In genomic region chr4:63286034-63286433, GRCm38 (mm10) we compare ENCODE assay signal across 33 mouse cellular contexts. TPM values are rescaled to one million over a fixed set of nuclear protein-coding genes. Genes with fewer than 3 reads are reported as not detected.
DNase-seq lines count a peak whose midpoint lies in the region; ATAC-seq and TF ChIP-seq lines count a peak whose summit lies in the region.
"Had no signal": no experiment of that assay in that cellular context is flagged by ENCODE, and none has a peak within 500 bp of the region (broad histone marks: within the 10 kb centered on the region; RNA-seq: fewer than 3 reads in every experiment).

No protein-coding gene starts in this region.

- DNase-seq in cerebellum, adult 2 months: no peak
- DNase-seq in cerebellum, postnatal 36 days: no peak
- no peak for DNase-seq in layer of hippocampus, adult 2 months (ENCODE audit: low spot score in 2 of 2)
- DNase-seq in layer of hippocampus, postnatal 10 days (ENCODE audit: low spot score in 2 of 2): no peak
- no peak for DNase-seq in lung, postnatal 0 days (ENCODE audit: low spot score)
- no peak for DNase-seq in lung, postnatal 4 days
- no peak for DNase-seq in adrenal gland, adult (ENCODE audit: inconsistent age in 2 of 2, low spot score in 1 of 2)
- no peak for DNase-seq in embryo, embryonic 10.5 days (ENCODE audit: low spot score)
- DNase-seq: adrenal gland, postnatal 10 days; cerebellum, adult 9-10 months; gastrocnemius, postnatal 14 days; heart, adult 11 months; heart, postnatal 10 days; kidney, adult 18-20 months; kidney, postnatal 14 days; lung, adult 2 months; right cerebral cortex, adult 18-20 months; right cerebral cortex, postnatal 4 days; thymus, adult 18-20 months; thymus, postnatal 4 days had no signal

- H3K27me3 ChIP-seq in cerebellum, adult 2 months (ENCODE audit: control insufficient read depth, insufficient read depth, low read length): no peaks in the 10 kb centered on the region
- H3K27me3 ChIP-seq in lung, postnatal 0 days (replicated peaks; ENCODE audit: insufficient read depth, low read length): no peaks in the 10 kb centered on the region
- H3K27me3 ChIP-seq: Patski had no signal

- no peaks in the 10 kb centered on the region for H3K36me3 ChIP-seq in lung, postnatal 0 days (ENCODE audit: insufficient read depth, low read length)
- H3K36me3 ChIP-seq: G1E had no signal

- no peak for TF ChIP-seq POLR2A in cerebellum, adult 2 months (IDR thresholded peaks at IDR 0.05; ENCODE audit: borderline replicate concordance, insufficient read depth, low read length)

- TF ChIP-seq EP300 in lung, postnatal 0 days (IDR thresholded peaks at IDR 0.05): no peak

- H3K4me2 ChIP-seq in lung, postnatal 0 days (replicated peaks; ENCODE audit: low read depth, low read length): no peak overlapping the region
- H3K4me2 ChIP-seq: heart, embryonic 12.5 days had no signal

- H3K4me3 ChIP-seq in cerebellum, adult 2 months (replicated peaks; ENCODE audit: insufficient read depth, low read depth, low read length): no peak overlapping the region
- no peak overlapping the region for H3K4me3 ChIP-seq in layer of hippocampus, adult 2 months
- H3K4me3 ChIP-seq in lung, postnatal 0 days (ENCODE audit: low read depth, low read length): no peak overlapping the region
- H3K4me3 ChIP-seq: embryonic facial prominence, embryonic 10.5 days; heart, embryonic 12.5 days had no signal

- no peaks in the 10 kb centered on the region for H3K9me3 ChIP-seq in lung, postnatal 0 days (ENCODE audit: low read length)
- H3K9me3 ChIP-seq: embryonic facial prominence, embryonic 10.5 days; heart, embryonic 12.5 days had no signal

- H3K27ac ChIP-seq in cerebellum, adult 2 months (ENCODE audit: insufficient read depth, low read length): no peak overlapping the region
- no peak overlapping the region for H3K27ac ChIP-seq in layer of hippocampus, adult 2 months
- H3K27ac ChIP-seq in lung, postnatal 0 days (ENCODE audit: low read length): no peak overlapping the region
- H3K27ac ChIP-seq: embryonic facial prominence, embryonic 10.5 days; macrophage had no signal

- 95% methylated on average over 4 of the region's 4 CpGs for WGBS in cerebellum, adult 2 months
- 82% methylated on average over 4 of the region's 4 CpGs for WGBS in lung, postnatal 0 days

- H3K9ac ChIP-seq in lung, postnatal 0 days (replicated peaks; ENCODE audit: low read depth): no peak overlapping the region
- H3K9ac ChIP-seq: heart, embryonic 12.5 days had no signal

- ATAC-seq in lung, postnatal 0 days: no peak
- ATAC-seq: activated CD4-positive, CD25-positive, alpha-beta regulatory T cell, adult 4 months; forebrain, embryonic 16.5 days; midbrain, embryonic 16.5 days; Patski had no signal

- H3K4me1 ChIP-seq in cerebellum, adult 2 months (ENCODE audit: control insufficient read depth, insufficient read depth, low read length): peaks cover 14% of the 10 kb centered on the region
- H3K4me1 ChIP-seq in lung, postnatal 0 days (ENCODE audit: insufficient read depth, low read depth, low read length): no peaks in the 10 kb centered on the region

- TF ChIP-seq CTCF in cerebellum, adult 2 months (IDR thresholded peaks at IDR 0.05; ENCODE audit: borderline replicate concordance, insufficient read depth, low read depth, low read length): peak; percentile 23; the same call in 1 of the 2 replicates
- TF ChIP-seq CTCF in layer of hippocampus, adult 2 months (conservative IDR thresholded peaks at IDR 0.05): peak; percentile 57
- peak; percentile 35 for TF ChIP-seq CTCF in lung, postnatal 0 days (IDR thresholded peaks at IDR 0.05)

RNA-seq across cellular contexts. Expression of gene Orm1, which starts 58.3 kb away (rescaled TPM):
- polyA plus RNA-seq in cerebellum, adult 2 months (2012; rRNA removed): not detected in 2 replicates
- not detected for total RNA-seq in layer of hippocampus, adult 2 months (2021)
- total RNA-seq in layer of hippocampus, postnatal 10 days (2021): not detected
- polyA plus RNA-seq in lung, postnatal 0 days (2015; fragmentation: Nextera tagmentation; extraction: Ambion mirVana): 4.0 and 5.7 TPM in 2 replicates
- total RNA-seq: G1E; gastrocnemius, postnatal 14 days; layer of hippocampus, adult 8-10 months; left cerebral cortex, postnatal 36 days had no signal
- polyA plus RNA-seq: activated CD4-positive, CD25-positive, alpha-beta regulatory T cell, adult 4 months; embryonic facial prominence, embryonic 10.5 days; forebrain, embryonic 16.5 days; G1E; heart, embryonic 12.5 days; hindbrain, embryonic 11.5 days; midbrain, embryonic 16.5 days; neural tube, embryonic 14.5 days; stomach, embryonic 14.5 days had no signal
